Mouse (Mus musculus) bone marrow macrophage, adult 2 months (primary cell): ENCODE results near the gene Plekhm1.
"Not testable (repeated sequence)": the region's sequence is repeated elsewhere in the genome, so short reads cannot be mapped to it uniquely, and the experiment has no call there.

ENCODE experiments used
- CTCF ChIP-seq: IDR thresholded peaks from 2 replicates; pipeline ENCODE4 v1.5.1; 2012; ENCODE audit warnings: low read depth, mild to moderate bottlenecking, low read length, moderate library complexity
- POLR2A ChIP-seq: IDR thresholded peaks from 2 replicates; pipeline ENCODE4 v1.6.1; 2012; ENCODE audit warnings: mild to moderate bottlenecking, low read depth, low read length, borderline replicate concordance

- not testable (repeated sequence) for TF ChIP-seq CTCF, POLR2A
Measured at GRCm38 (mm10) chr11:103407136-103407535, 5.4 kb downstream of the Plekhm1 start.
